Mouse (Mus musculus) MEL (cell line): ENCODE results near the gene Fgfr2. TPM values are rescaled to one million over a fixed set of nuclear protein-coding genes. Genes with fewer than 3 reads are reported as not detected.

Experiments
- DNase-seq: peaks from one replicate; pipeline ENCODE4 v3.0.0; 2011; ENCODE audit warnings: low read depth, low spot score
- H3K27ac ChIP-seq: 2 replicates; pipeline ENCODE4 v1.5.1; 2012; ENCODE audit warnings: low read depth, mild to moderate bottlenecking, control low read depth, low read length, moderate library complexity; ENCODE audit not compliant: control insufficient read depth
- H3K27me3 ChIP-seq, 2 experiments: fragments of 150-350 bp in 1 of 2; sonication (generic) in 1 of 2; 2 replicates each; pipeline ENCODE4 v1.6.1; 2012; ENCODE audit warnings: low read length in 2 of 2, mild to moderate bottlenecking in 2 of 2, improper control_type of control experiment in 1 of 2, moderate library complexity in 1 of 2; ENCODE audit not compliant: insufficient read depth in 2 of 2, control insufficient read depth in 1 of 2
- H3K36me3 ChIP-seq, 2 experiments: 2 replicates each; pipeline ENCODE4 v1.6.1; 2012 to 2014; ENCODE audit warnings: low read length in 2 of 2, improper control_type of control experiment in 1 of 2, inconsistent platforms in 1 of 2, mild to moderate bottlenecking in 1 of 2; ENCODE audit not compliant: insufficient read depth in 2 of 2, control insufficient read depth in 1 of 2
- H3K4me1 ChIP-seq, 2 experiments: fragments of 150-350 bp in 1 of 2; sonication (generic) in 1 of 2; 2 replicates each; pipeline ENCODE4 v1.6.1; 2012; ENCODE audit warnings: low read length in 2 of 2, improper control_type of control experiment in 1 of 2, mild to moderate bottlenecking in 1 of 2; ENCODE audit not compliant: insufficient read depth in 2 of 2, control insufficient read depth in 1 of 2
- H3K4me3 ChIP-seq, 2 experiments: fragments of 150-350 bp in 1 of 2; sonication (generic) in 1 of 2; 2 replicates each; pipeline ENCODE4 v1.5.1; 2012; ENCODE audit warnings: low read depth in 2 of 2, low read length in 2 of 2, mild to moderate bottlenecking in 2 of 2, moderate library complexity in 2 of 2, control low read depth in 1 of 2, improper control_type of control experiment in 1 of 2; ENCODE audit not compliant: control insufficient read depth in 1 of 2, insufficient read depth in 1 of 2
- H3K79me2 ChIP-seq: 2 replicates; pipeline ENCODE4 v1.6.1; 2012; ENCODE audit warnings: mild to moderate bottlenecking, low read length, moderate library complexity; ENCODE audit not compliant: control insufficient read depth, poor library complexity, insufficient read depth
- H3K9ac ChIP-seq: 2 replicates; pipeline ENCODE4 v1.6.1; 2012; ENCODE audit warnings: low read depth, mild to moderate bottlenecking, control low read depth, low read length, moderate library complexity; ENCODE audit not compliant: control insufficient read depth, poor library complexity, severe bottlenecking
- H3K9me3 ChIP-seq: fragments of 150-350 bp; sonication (generic); replicated peaks from 2 replicates; pipeline ENCODE4 v1.6.1; 2012; ENCODE audit warnings: mild to moderate bottlenecking, low read length, improper control_type of control experiment, moderate library complexity; ENCODE audit not compliant: insufficient read depth
- BHLHE40 ChIP-seq: IDR thresholded peaks from 2 replicates; pipeline ENCODE4 v1.6.1; 2012; ENCODE audit warnings: low read depth, mild to moderate bottlenecking, inconsistent platforms, low read length, improper control_type of control experiment, borderline replicate concordance
- CHD1 ChIP-seq: IDR thresholded peaks from 2 replicates; pipeline ENCODE4 v1.6.1; 2012; ENCODE audit warnings: low read depth, mild to moderate bottlenecking, inconsistent platforms, low read length, improper control_type of control experiment
- CHD2 ChIP-seq: IDR thresholded peaks from 2 replicates; pipeline ENCODE4 v1.6.1; 2011; ENCODE audit warnings: low read length, improper control_type of control experiment
- CTCF ChIP-seq, 3 experiments: IDR thresholded peaks in 2 of 3; conservative IDR thresholded peaks in 1 of 3; 2 replicates each; pipeline ENCODE4 v1.5.1; 2011 to 2012; ENCODE audit warnings: low read length in 3 of 3, low read depth in 2 of 3, mild to moderate bottlenecking in 2 of 3, improper control_type of control experiment in 1 of 3, inconsistent platforms in 1 of 3, mixed read lengths in 1 of 3, moderate library complexity in 1 of 3; ENCODE audit not compliant: control insufficient read depth in 1 of 3, insufficient read depth in 1 of 3, poor library complexity in 1 of 3, severe bottlenecking in 1 of 3
- E2F4 ChIP-seq: IDR thresholded peaks from 2 replicates; pipeline ENCODE4 v1.6.1; 2011; ENCODE audit warnings: low read depth, low read length, improper control_type of control experiment, borderline replicate concordance
- ELF1 ChIP-seq: IDR thresholded peaks from 2 replicates; pipeline ENCODE4 v1.6.1; 2014; ENCODE audit warnings: low read depth, mild to moderate bottlenecking, inconsistent platforms, low read length, improper control_type of control experiment, moderate library complexity
- EP300 ChIP-seq, 2 experiments: IDR thresholded peaks; 2 replicates each; pipeline ENCODE4 v1.6.1; 2011; ENCODE audit warnings: improper control_type of control experiment in 2 of 2, low read length in 2 of 2, low read depth in 1 of 2, mild to moderate bottlenecking in 1 of 2
- GABPA ChIP-seq: IDR thresholded peaks from 2 replicates; pipeline ENCODE4 v1.6.1; 2012; ENCODE audit warnings: low read depth, mild to moderate bottlenecking, inconsistent platforms, low read length, improper control_type of control experiment, moderate library complexity
- GATA1 ChIP-seq: IDR thresholded peaks from 2 replicates; pipeline ENCODE4 v1.6.1; 2011; ENCODE audit warnings: low read depth, low read length, improper control_type of control experiment
- HCFC1 ChIP-seq: IDR thresholded peaks from 2 replicates; pipeline ENCODE4 v1.6.1; 2012; ENCODE audit warnings: low read depth, mild to moderate bottlenecking, inconsistent platforms, low read length, improper control_type of control experiment, moderate library complexity
- JUND ChIP-seq: IDR thresholded peaks from 2 replicates; pipeline ENCODE4 v1.6.1; 2011; ENCODE audit warnings: low read depth, mild to moderate bottlenecking, improper control_type of control experiment, low read length
- KAT2A ChIP-seq: conservative IDR thresholded peaks from 2 replicates; pipeline ENCODE4 v1.6.1; 2012; ENCODE audit warnings: low read depth, low read length, improper control_type of control experiment, inconsistent platforms
- MAX ChIP-seq: IDR thresholded peaks from 2 replicates; pipeline ENCODE4 v1.6.1; 2011; ENCODE audit warnings: low read length, improper control_type of control experiment
- MYB ChIP-seq: IDR thresholded peaks from 2 replicates; pipeline ENCODE4 v1.6.1; 2011; ENCODE audit warnings: mild to moderate bottlenecking, low read depth, low read length, improper control_type of control experiment
- NELFE ChIP-seq: IDR thresholded peaks from 2 replicates; pipeline ENCODE4 v1.6.1; 2011; ENCODE audit warnings: low read depth, low read length, improper control_type of control experiment
- POLR2A ChIP-seq, 2 experiments: IDR thresholded peaks; 2 replicates each; pipeline ENCODE4 v1.6.1; 2011 to 2012; ENCODE audit warnings: low read length in 2 of 2, mild to moderate bottlenecking in 2 of 2, control low read depth in 1 of 2, improper control_type of control experiment in 1 of 2, low read depth in 1 of 2, moderate library complexity in 1 of 2; ENCODE audit not compliant: control insufficient read depth in 1 of 2, insufficient read depth in 1 of 2, poor library complexity in 1 of 2
- POLR2AphosphoS2 ChIP-seq: IDR thresholded peaks from 2 replicates; pipeline ENCODE4 v1.6.1; 2011; ENCODE audit warnings: low read length, improper control_type of control experiment
- POLR2AphosphoS5 ChIP-seq: IDR thresholded peaks from 2 replicates; pipeline ENCODE4 v1.6.1; 2012; ENCODE audit warnings: low read depth, borderline replicate concordance, mild to moderate bottlenecking, inconsistent platforms, low read length, moderate library complexity, mixed read lengths
- RAD21 ChIP-seq: IDR thresholded peaks from 2 replicates; pipeline ENCODE4 v1.6.1; 2011; ENCODE audit warnings: mild to moderate bottlenecking, low read depth, low read length, improper control_type of control experiment
- RCOR1 ChIP-seq: IDR thresholded peaks from 2 replicates; pipeline ENCODE4 v1.6.1; 2012; ENCODE audit warnings: low read depth, mild to moderate bottlenecking, inconsistent platforms, low read length, improper control_type of control experiment
- SIN3A ChIP-seq: IDR thresholded peaks from 2 replicates; pipeline ENCODE4 v1.6.1; 2012; ENCODE audit warnings: low read length, improper control_type of control experiment, inconsistent platforms
- TAL1 ChIP-seq: IDR thresholded peaks from 2 replicates; pipeline ENCODE4 v1.6.1; 2012; ENCODE audit warnings: mild to moderate bottlenecking, inconsistent platforms, low read length, moderate library complexity, mixed read lengths
- TBP ChIP-seq: IDR thresholded peaks from 2 replicates; pipeline ENCODE4 v1.8.0; 2011; ENCODE audit warnings: low read depth, low read length, improper control_type of control experiment
- USF1 ChIP-seq: IDR thresholded peaks from 2 replicates; pipeline ENCODE4 v1.6.1; 2014; ENCODE audit warnings: low read depth, mild to moderate bottlenecking, inconsistent platforms, low read length, improper control_type of control experiment, moderate library complexity
- USF2 ChIP-seq, 2 experiments: IDR thresholded peaks; 2 replicates each; pipeline ENCODE4 v1.6.1; 2011 to 2012; ENCODE audit warnings: improper control_type of control experiment in 2 of 2, low read length in 2 of 2, borderline replicate concordance in 1 of 2, inconsistent platforms in 1 of 2, low read depth in 1 of 2, mild to moderate bottlenecking in 1 of 2; ENCODE audit not compliant: insufficient read depth in 1 of 2
- ZKSCAN1 ChIP-seq: IDR thresholded peaks from 2 replicates; pipeline ENCODE4 v1.6.1; 2012; ENCODE audit warnings: low read depth, mild to moderate bottlenecking, inconsistent platforms, low read length, improper control_type of control experiment, moderate library complexity
- ZMIZ1 ChIP-seq: IDR thresholded peaks from 2 replicates; pipeline ENCODE4 v1.6.1; 2012; ENCODE audit warnings: low read depth, mild to moderate bottlenecking, inconsistent platforms, low read length, improper control_type of control experiment, moderate library complexity
- ZNF384 ChIP-seq: IDR thresholded peaks from 2 replicates; pipeline ENCODE4 v1.6.1; 2012; ENCODE audit warnings: low read depth, mild to moderate bottlenecking, inconsistent platforms, low read length, improper control_type of control experiment
- polyA plus RNA-seq, 2 experiments: library from polyadenylated mRNA; stranded (reverse) in 1 of 2; unstranded in 1 of 2; fragments of >175 nt in 1 of 2; fragments of >200 nt in 1 of 2; gene quantifications; 2 replicates each; pipeline versions ENCODE4 v1.2.1 to v1.2.4; 2012; ENCODE audit warnings: low replicate concordance in 2 of 2, low read depth in 1 of 2; ENCODE audit not compliant: insufficient read length in 2 of 2, insufficient read depth in 1 of 2, missing spikeins in 1 of 2
- total RNA-seq: library from RNA; depleted of rRNA; stranded (reverse); fragments of 300-350 nt; gene quantifications from 2 replicates; pipeline ENCODE4 v1.2.3, GENCODE M21; 2012

Gene Fgfr2
- total and polyA plus RNA-seq, 3 experiments: not detected

GRCm38 (mm10) chr7:132751716-132752115 lies 371.4 kb downstream of the Fgfr2 start:
- Histone ChIP-seq H3K9me3 (no peaks in the 10 kb centered on the region), H3K36me3 (no peaks in the 10 kb centered on the region), H3K4me1 (no peaks in the 10 kb centered on the region), H3K27ac (no peak overlapping the region), H3K79me2 (no peaks in the 10 kb centered on the region), H3K27me3 (no peaks in the 10 kb centered on the region), H3K4me3 (no peak overlapping the region), H3K9ac (no peak overlapping the region)
- DNase-seq: no peak
- no peak for TF ChIP-seq RCOR1
- TF ChIP-seq GABPA: no peak
- no peak for TF ChIP-seq ELF1
- no peak for TF ChIP-seq KAT2A
- TF ChIP-seq BHLHE40: no peak
- no peak for TF ChIP-seq POLR2AphosphoS5
- TF ChIP-seq TBP: no peak
- TF ChIP-seq CHD1: no peak
- TF ChIP-seq TAL1: no peak
- TF ChIP-seq ZNF384: no peak
- no peak for TF ChIP-seq MAX
- no peak for TF ChIP-seq POLR2AphosphoS2
- TF ChIP-seq GATA1: no peak
- TF ChIP-seq HCFC1: no peak
- no peak for TF ChIP-seq RAD21
- no peak for TF ChIP-seq SIN3A
- TF ChIP-seq CTCF (IDR thresholded peaks at IDR 0.05 in 2 of 3, conservative IDR thresholded peaks at IDR 0.05 in 1 of 3; ENCODE audit: control insufficient read depth in 1 of 3, insufficient read depth in 1 of 3, low read depth in 2 of 3, low read length in 3 of 3, poor library complexity in 1 of 3, severe bottlenecking in 1 of 3): no peak
- no peak for TF ChIP-seq JUND

GRCm38 (mm10) chr7:132749504-132749903 lies 373.6 kb downstream of the Fgfr2 start:
- no peak overlapping the region for H3K9ac ChIP-seq
- H3K4me3 ChIP-seq: no peak overlapping the region
- H3K79me2 ChIP-seq: no peaks in the 10 kb centered on the region
- H3K27ac ChIP-seq: no peak overlapping the region
- H3K27me3 ChIP-seq: no peaks in the 10 kb centered on the region
- no peaks in the 10 kb centered on the region for H3K36me3 ChIP-seq
- H3K9me3 ChIP-seq: no peaks in the 10 kb centered on the region
- no peak for TF ChIP-seq NELFE
- TF ChIP-seq MAX: no peak
- TF ChIP-seq SIN3A: no peak
- no peak for TF ChIP-seq ZMIZ1
- TF ChIP-seq USF2 (IDR thresholded peaks at IDR 0.05; ENCODE audit: borderline replicate concordance in 1 of 2, insufficient read depth in 1 of 2, low read depth in 1 of 2, low read length in 2 of 2): no peak
- TF ChIP-seq CHD2: no peak
- no peak for TF ChIP-seq JUND
- TF ChIP-seq GABPA: no peak
- TF ChIP-seq E2F4: no peak
- no peak for TF ChIP-seq GATA1
- no peak for TF ChIP-seq EP300 (IDR thresholded peaks at IDR 0.05; ENCODE audit: low read depth in 1 of 2, low read length in 2 of 2)
- no peak for TF ChIP-seq MYB
- TF ChIP-seq POLR2A (IDR thresholded peaks at IDR 0.05; ENCODE audit: control insufficient read depth in 1 of 2, insufficient read depth in 1 of 2, low read depth in 1 of 2, low read length in 2 of 2, poor library complexity in 1 of 2): no peak
- no peak for TF ChIP-seq KAT2A
- no peak for TF ChIP-seq POLR2AphosphoS5
- TF ChIP-seq ZKSCAN1: no peak
- no peak for TF ChIP-seq USF1
- no peak for TF ChIP-seq RAD21
- no peak for DNase-seq
- H3K4me1 ChIP-seq: no peaks in the 10 kb centered on the region
